Mouse (Mus musculus): ENCODE results near the gene Tldc1. TPM values are rescaled to one million over a fixed set of nuclear protein-coding genes. Genes with fewer than 3 reads are reported as not detected.

The Tldc1 gene
- polyA plus RNA-seq (2014; fragmentation: Nextera tagmentation; extraction: Ambion mirVana): 6.8 and 7.1 TPM in 2 replicates

GRCm38 (mm10) chr8:119778263-119778662 is at the start of gene Tldc1:
Gene Tldc1, minus strand, starts transcription at chr8:119778416.
- Histone ChIP-seq H3K27me3 (ENCODE audit: control insufficient read depth, insufficient read depth, low read length) (no peaks in the 10 kb centered on the region), H3K27ac (ENCODE audit: low read depth, low read length) (peak within 1 kb of the TSS; percentile 61), H3K4me1 (ENCODE audit: control insufficient read depth, insufficient read depth, low read length) (peaks cover 15% of the 10 kb centered on the region), H3K36me3 (ENCODE audit: control insufficient read depth, insufficient read depth, low read length) (no peaks in the 10 kb centered on the region), H3K4me3 (ENCODE audit: low read depth, low read length) (peak within 1 kb of the TSS; percentile 53), H3K9ac (ENCODE audit: low read length) (peak within 1 kb of the TSS; percentile 84), H3K9me3 (ENCODE audit: control insufficient read depth, low read length) (no peaks in the 10 kb centered on the region), H3K4me2 (peak within 1 kb of the TSS; percentile 93)
- under 1% methylated on average over 18 of the region's 18 CpGs for WGBS
- ATAC-seq (ENCODE audit: low FRiP score) (peak; percentile 97), DNase-seq (ENCODE audit: low spot score, missing footprints) (peak; percentile 100)

GRCm38 (mm10) chr8:119827721-119828153 is 49.5 kb upstream of the Tldc1 start:
- no peak for DNase-seq (ENCODE audit: low spot score, missing footprints)
- Histone ChIP-seq H3K9me3 (ENCODE audit: control insufficient read depth, low read length) (no peaks in the 10 kb centered on the region), H3K9ac (ENCODE audit: low read length) (no peak overlapping the region), H3K4me1 (ENCODE audit: control insufficient read depth, insufficient read depth, low read length) (peaks cover 69% of the 10 kb centered on the region), H3K4me3 (ENCODE audit: low read depth, low read length) (no peak overlapping the region), H3K4me2 (no peak overlapping the region), H3K27me3 (ENCODE audit: control insufficient read depth, insufficient read depth, low read length) (no peaks in the 10 kb centered on the region), H3K36me3 (ENCODE audit: control insufficient read depth, insufficient read depth, low read length) (no peaks in the 10 kb centered on the region), H3K27ac (ENCODE audit: low read depth, low read length) (peak overlapping the region; percentile 1; the same call in 1 of the 2 replicates)
- 32% methylated on average over 4 of the region's 4 CpGs for WGBS
- peak; percentile 56 for ATAC-seq (ENCODE audit: low FRiP score)

DNA sequence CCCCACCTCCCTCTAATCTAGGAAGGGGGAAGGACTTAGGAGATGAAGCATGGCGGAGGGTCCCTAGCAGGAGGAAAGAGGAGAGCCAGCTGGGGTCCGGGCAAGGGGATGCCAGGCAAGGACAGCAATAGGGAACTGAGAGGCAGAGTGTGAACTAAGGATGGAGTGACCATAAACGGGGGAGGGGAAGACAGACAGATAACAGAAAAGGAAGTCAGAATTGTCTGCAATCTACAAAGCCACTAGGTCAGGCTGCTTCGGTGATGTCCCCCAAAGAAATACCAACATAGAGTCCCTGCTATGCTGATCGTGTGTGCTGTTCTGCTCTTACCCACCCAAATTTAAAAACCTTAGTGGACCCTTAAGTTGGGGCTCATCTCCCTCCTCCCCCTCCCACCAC is 48.8 kb upstream of the Tldc1 start:
- WGBS: 87% methylated on average over 5 of the region's 5 CpGs
- DNase-seq (ENCODE audit: low spot score, missing footprints): no peak

DNA sequence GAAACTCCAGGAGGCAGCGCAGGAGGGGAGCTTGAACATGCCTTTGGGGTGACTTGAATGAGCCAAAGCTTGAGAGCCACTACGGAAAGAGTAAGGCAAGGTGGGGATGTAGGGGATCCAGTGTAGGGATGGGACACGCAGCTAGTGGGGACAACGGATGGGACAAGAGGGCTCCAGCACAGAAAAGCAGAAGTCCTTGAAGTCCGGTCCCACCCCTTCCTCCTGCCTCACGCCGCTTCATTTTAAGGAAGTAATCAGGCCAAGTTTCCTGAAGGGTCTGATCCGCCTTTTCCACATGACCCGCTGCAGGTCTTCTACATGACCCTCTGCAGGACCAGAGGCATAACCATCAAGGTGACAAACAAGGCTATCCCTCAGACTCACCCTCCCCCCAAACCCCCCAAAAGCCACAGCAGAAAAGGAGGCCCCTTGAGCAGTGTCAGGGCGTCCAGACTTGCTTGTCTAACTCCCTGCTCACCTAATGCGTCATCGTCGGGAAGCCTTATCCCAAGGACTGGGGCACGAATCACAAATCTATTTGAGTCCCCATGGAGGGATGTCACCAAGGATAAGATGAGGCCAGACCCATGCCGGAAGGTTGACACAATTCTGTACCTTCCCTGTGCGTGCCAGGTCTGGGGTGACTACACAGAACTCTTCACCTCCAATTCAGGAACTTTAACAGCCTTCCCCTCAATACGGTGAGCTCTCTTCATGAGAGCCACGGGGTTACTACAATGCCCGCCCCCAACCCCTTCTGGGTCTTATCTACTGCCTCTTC is 47.9 kb upstream of the Tldc1 start:
- Histone ChIP-seq H3K4me1 (ENCODE audit: control insufficient read depth, insufficient read depth, low read length) (peaks cover 53% of the 10 kb centered on the region), H3K27me3 (ENCODE audit: control insufficient read depth, insufficient read depth, low read length) (no peaks in the 10 kb centered on the region), H3K4me3 (ENCODE audit: low read depth, low read length) (no peak overlapping the region), H3K27ac (ENCODE audit: low read depth, low read length) (no peak overlapping the region), H3K36me3 (ENCODE audit: control insufficient read depth, insufficient read depth, low read length) (no peaks in the 10 kb centered on the region), H3K9ac (ENCODE audit: low read length) (no peak overlapping the region), H3K9me3 (ENCODE audit: control insufficient read depth, low read length) (no peaks in the 10 kb centered on the region), H3K4me2 (no peak overlapping the region)
- WGBS: 92% methylated on average over 19 of the region's 19 CpGs
- no peak for DNase-seq (ENCODE audit: low spot score, missing footprints)
- ATAC-seq (ENCODE audit: low FRiP score): no peak

More for the DNA sequence above, 48.8 kb upstream of the Tldc1 start:
- H3K4me1 ChIP-seq (ENCODE audit: control insufficient read depth, insufficient read depth, low read length): peaks cover 61% of the 10 kb centered on the region
- H3K27me3 ChIP-seq (ENCODE audit: control insufficient read depth, insufficient read depth, low read length): no peaks in the 10 kb centered on the region
- no peaks in the 10 kb centered on the region for H3K9me3 ChIP-seq (ENCODE audit: control insufficient read depth, low read length)
- H3K9ac ChIP-seq (ENCODE audit: low read length): no peak overlapping the region
- ATAC-seq (ENCODE audit: low FRiP score): no peak
- H3K4me2 ChIP-seq: no peak overlapping the region
- no peak overlapping the region for H3K27ac ChIP-seq (ENCODE audit: low read depth, low read length)
- H3K4me3 ChIP-seq (ENCODE audit: low read depth, low read length): no peak overlapping the region
- no peaks in the 10 kb centered on the region for H3K36me3 ChIP-seq (ENCODE audit: control insufficient read depth, insufficient read depth, low read length)

GRCm38 (mm10) chr8:119824809-119825273 is 46.6 kb upstream of the Tldc1 start:
- no peaks in the 10 kb centered on the region for H3K9me3 ChIP-seq (ENCODE audit: control insufficient read depth, low read length)
- ATAC-seq (ENCODE audit: low FRiP score): no peak
- peaks cover 40% of the 10 kb centered on the region for H3K4me1 ChIP-seq (ENCODE audit: control insufficient read depth, insufficient read depth, low read length)
- no peak overlapping the region for H3K4me3 ChIP-seq (ENCODE audit: low read depth, low read length)
- DNase-seq (ENCODE audit: low spot score, missing footprints): no peak
- no peaks in the 10 kb centered on the region for H3K36me3 ChIP-seq (ENCODE audit: control insufficient read depth, insufficient read depth, low read length)
- 80% methylated on average over 11 of the region's 11 CpGs for WGBS
- H3K4me2 ChIP-seq: no peak overlapping the region
- H3K27ac ChIP-seq (ENCODE audit: low read depth, low read length): no peak overlapping the region
- H3K9ac ChIP-seq (ENCODE audit: low read length): no peak overlapping the region
- H3K27me3 ChIP-seq (ENCODE audit: control insufficient read depth, insufficient read depth, low read length): no peaks in the 10 kb centered on the region

- peaks cover 32% of the 10 kb centered on the region for H3K4me1 ChIP-seq (ENCODE audit: control insufficient read depth, insufficient read depth, low read length)
- H3K27me3 ChIP-seq (ENCODE audit: control insufficient read depth, insufficient read depth, low read length): no peaks in the 10 kb centered on the region
- DNase-seq (ENCODE audit: low spot score, missing footprints): no peak
- no peaks in the 10 kb centered on the region for H3K36me3 ChIP-seq (ENCODE audit: control insufficient read depth, insufficient read depth, low read length)
- H3K9me3 ChIP-seq (ENCODE audit: control insufficient read depth, low read length): no peaks in the 10 kb centered on the region
- no peak overlapping the region for H3K4me2 ChIP-seq
- WGBS: 47% methylated on average over 4 of the region's 4 CpGs
- ATAC-seq (ENCODE audit: low FRiP score): no peak
- H3K27ac ChIP-seq (ENCODE audit: low read depth, low read length): no peak overlapping the region
- peak overlapping the region; percentile 5; the same call in 1 of the 2 replicates for H3K9ac ChIP-seq (ENCODE audit: low read length)
- no peak overlapping the region for H3K4me3 ChIP-seq (ENCODE audit: low read depth, low read length)
These were observed 45.9 kb upstream of the Tldc1 start for GRCm38 (mm10) chr8:119824100-119824499.

DNA sequence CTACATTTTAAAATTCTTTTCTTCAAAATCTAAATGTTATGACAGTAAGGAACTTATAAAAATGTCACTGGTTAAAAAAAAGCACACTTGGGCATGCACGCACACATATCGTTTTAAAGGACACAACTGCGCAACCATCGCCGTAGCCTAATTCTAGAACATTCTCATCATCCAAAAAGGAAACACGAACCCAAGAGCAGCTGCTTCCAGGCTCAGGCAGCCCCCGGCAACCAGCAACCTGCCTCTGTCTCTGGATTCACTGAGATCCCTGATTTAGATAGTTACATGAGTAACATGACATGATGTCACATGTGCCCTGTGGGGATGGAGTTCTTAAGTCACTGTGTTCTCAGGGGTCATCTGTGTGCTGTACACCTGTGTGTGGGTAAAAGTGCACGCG is 45.1 kb upstream of the Tldc1 start:
- Histone ChIP-seq H3K9ac (ENCODE audit: low read length) (no peak overlapping the region), H3K9me3 (ENCODE audit: control insufficient read depth, low read length) (no peaks in the 10 kb centered on the region), H3K4me3 (ENCODE audit: low read depth, low read length) (no peak overlapping the region), H3K4me2 (no peak overlapping the region), H3K27ac (ENCODE audit: low read depth, low read length) (no peak overlapping the region), H3K27me3 (ENCODE audit: control insufficient read depth, insufficient read depth, low read length) (no peaks in the 10 kb centered on the region), H3K36me3 (ENCODE audit: control insufficient read depth, insufficient read depth, low read length) (no peaks in the 10 kb centered on the region), H3K4me1 (ENCODE audit: control insufficient read depth, insufficient read depth, low read length) (peaks cover 24% of the 10 kb centered on the region)
- ATAC-seq (ENCODE audit: low FRiP score): no peak
- no peak for DNase-seq (ENCODE audit: low spot score, missing footprints)
- 94% methylated on average over 9 of the region's 9 CpGs for WGBS

GRCm38 (mm10) chr8:119821691-119822090 is 43.5 kb upstream of the Tldc1 start:
- no peaks in the 10 kb centered on the region for H3K36me3 ChIP-seq (ENCODE audit: control insufficient read depth, insufficient read depth, low read length)

GRCm38 (mm10) chr8:119819976-119820375 is 41.8 kb upstream of the Tldc1 start:
- H3K36me3 ChIP-seq (ENCODE audit: control insufficient read depth, insufficient read depth, low read length): no peaks in the 10 kb centered on the region
- no peak overlapping the region for H3K9ac ChIP-seq (ENCODE audit: low read length)
- ATAC-seq (ENCODE audit: low FRiP score) (no peak), DNase-seq (ENCODE audit: low spot score, missing footprints) (no peak)
- no peak overlapping the region for H3K4me2 ChIP-seq
- no peak overlapping the region for H3K27ac ChIP-seq (ENCODE audit: low read depth, low read length)
- H3K9me3 ChIP-seq (ENCODE audit: control insufficient read depth, low read length): no peaks in the 10 kb centered on the region
- no peak overlapping the region for H3K4me3 ChIP-seq (ENCODE audit: low read depth, low read length)
- H3K27me3 ChIP-seq (ENCODE audit: control insufficient read depth, insufficient read depth, low read length): no peaks in the 10 kb centered on the region
- H3K4me1 ChIP-seq (ENCODE audit: control insufficient read depth, insufficient read depth, low read length): peaks cover 8% of the 10 kb centered on the region
- 93% methylated on average over 8 of the region's 8 CpGs for WGBS

More at GRCm38 (mm10) chr8:119821691-119822090, 43.5 kb upstream of the Tldc1 start:
- no peaks in the 10 kb centered on the region for H3K9me3 ChIP-seq (ENCODE audit: control insufficient read depth, low read length)
- no peak for DNase-seq (ENCODE audit: low spot score, missing footprints)
- WGBS: 96% methylated on average over 6 of the region's 6 CpGs
- no peak overlapping the region for H3K9ac ChIP-seq (ENCODE audit: low read length)
- peaks cover 12% of the 10 kb centered on the region for H3K4me1 ChIP-seq (ENCODE audit: control insufficient read depth, insufficient read depth, low read length)
- no peaks in the 10 kb centered on the region for H3K27me3 ChIP-seq (ENCODE audit: control insufficient read depth, insufficient read depth, low read length)
- H3K4me3 ChIP-seq (ENCODE audit: low read depth, low read length): no peak overlapping the region
- ATAC-seq (ENCODE audit: low FRiP score): no peak
- H3K27ac ChIP-seq (ENCODE audit: low read depth, low read length): no peak overlapping the region
- H3K4me2 ChIP-seq: no peak overlapping the region
